Mouse (Mus musculus) embryonic facial prominence, embryonic 12.5 days (tissue): Measurements from ENCODE around the gene Pou6f1. TPM values are rescaled to one million over a fixed set of nuclear protein-coding genes. Genes with fewer than 3 reads are reported as not detected.
A peak's percentile ranks its signal among the peaks of the same experiment; 100 is the strongest.
"Not testable (repeated sequence)": the region's sequence is repeated elsewhere in the genome, so short reads cannot be mapped to it uniquely, and the experiment has no call there.

Source experiments
- ATAC-seq: fragments of 200-750 bp; cut with Nextera tagmentation; 2 replicates; pipeline ENCODE4 v1.8.0; 2017; ENCODE audit not compliant: insufficient number of reproducible peaks, insufficient read depth, low FRiP score, low TSS enrichment
- H3K27ac ChIP-seq: fragments of 300-500 bp; sonication (generic); 2 replicates; pipeline ENCODE4 v1.5.1; 2016; ENCODE audit warnings: mild to moderate bottlenecking
- H3K27me3 ChIP-seq: fragments of 300-500 bp; sonication (generic); 2 replicates; pipeline ENCODE4 v1.6.1; 2016; ENCODE audit warnings: mild to moderate bottlenecking, moderate library complexity
- H3K36me3 ChIP-seq: fragments of 300-500 bp; sonication (generic); 2 replicates; pipeline ENCODE4 v1.6.1; 2016; ENCODE audit warnings: mild to moderate bottlenecking
- H3K4me1 ChIP-seq: fragments of 300-500 bp; sonication (generic); 2 replicates; pipeline ENCODE4 v1.6.1; 2016
- H3K4me2 ChIP-seq: fragments of 300-500 bp; sonication (generic); replicated peaks from 2 replicates; pipeline ENCODE4 v1.6.1; 2016; ENCODE audit warnings: mild to moderate bottlenecking, moderate library complexity
- H3K4me3 ChIP-seq: fragments of 300-500 bp; sonication (generic); 2 replicates; pipeline ENCODE4 v1.5.1; 2016; ENCODE audit warnings: mild to moderate bottlenecking
- H3K9ac ChIP-seq: fragments of 300-500 bp; sonication (generic); 2 replicates; pipeline ENCODE4 v1.6.1; 2016; ENCODE audit warnings: mild to moderate bottlenecking, moderate library complexity
- H3K9me3 ChIP-seq: fragments of 300-500 bp; sonication (generic); 2 replicates; pipeline ENCODE4 v1.6.1; 2016; ENCODE audit warnings: mild to moderate bottlenecking, moderate library complexity
- WGBS: fragments of 180-500 bp; shearing (Covaris S2); methylation state at CpG from one replicate; pipeline ENCODE4 v1.1.7; 2016; 5-methylcytosine and 5-hydroxymethylcytosine counted together
- polyA plus RNA-seq: library from polyadenylated mRNA; unstranded; fragments of >200 nt; fragmentation: Nextera tagmentation; extraction: Ambion mirVana; gene quantifications from 2 replicates; pipeline ENCODE4 v1.2.1, GENCODE M21; 2016

Pou6f1 gene
- polyA plus RNA-seq, 1 experiment from 2014 or later = 9.0 TPM

DNA sequence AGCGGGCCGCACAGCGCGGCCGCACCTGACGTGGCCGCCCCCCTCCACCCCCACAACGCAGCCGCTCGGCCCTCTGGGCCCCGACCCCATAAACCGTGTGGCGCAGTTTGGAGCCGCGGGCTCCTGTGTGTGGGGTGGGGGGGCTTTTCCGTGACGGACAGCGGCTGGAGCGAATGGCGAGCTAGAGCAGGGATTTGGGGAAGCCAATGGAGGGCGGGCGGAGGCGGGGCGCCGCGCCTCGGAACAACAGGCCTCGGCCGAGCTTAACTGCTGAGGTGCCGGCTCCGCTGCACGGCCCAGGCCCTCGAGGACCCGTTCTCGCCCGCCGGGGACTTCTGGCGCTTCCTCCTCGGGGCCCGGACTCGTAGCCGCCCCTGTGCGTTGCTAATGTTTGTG is 16.0 kb upstream of the Pou6f1 start:
- under 1% methylated on average over 42 of the region's 43 CpGs for WGBS
- peak overlapping the region; percentile 94 for H3K27ac ChIP-seq
- ATAC-seq = peak; percentile 79

DNA sequence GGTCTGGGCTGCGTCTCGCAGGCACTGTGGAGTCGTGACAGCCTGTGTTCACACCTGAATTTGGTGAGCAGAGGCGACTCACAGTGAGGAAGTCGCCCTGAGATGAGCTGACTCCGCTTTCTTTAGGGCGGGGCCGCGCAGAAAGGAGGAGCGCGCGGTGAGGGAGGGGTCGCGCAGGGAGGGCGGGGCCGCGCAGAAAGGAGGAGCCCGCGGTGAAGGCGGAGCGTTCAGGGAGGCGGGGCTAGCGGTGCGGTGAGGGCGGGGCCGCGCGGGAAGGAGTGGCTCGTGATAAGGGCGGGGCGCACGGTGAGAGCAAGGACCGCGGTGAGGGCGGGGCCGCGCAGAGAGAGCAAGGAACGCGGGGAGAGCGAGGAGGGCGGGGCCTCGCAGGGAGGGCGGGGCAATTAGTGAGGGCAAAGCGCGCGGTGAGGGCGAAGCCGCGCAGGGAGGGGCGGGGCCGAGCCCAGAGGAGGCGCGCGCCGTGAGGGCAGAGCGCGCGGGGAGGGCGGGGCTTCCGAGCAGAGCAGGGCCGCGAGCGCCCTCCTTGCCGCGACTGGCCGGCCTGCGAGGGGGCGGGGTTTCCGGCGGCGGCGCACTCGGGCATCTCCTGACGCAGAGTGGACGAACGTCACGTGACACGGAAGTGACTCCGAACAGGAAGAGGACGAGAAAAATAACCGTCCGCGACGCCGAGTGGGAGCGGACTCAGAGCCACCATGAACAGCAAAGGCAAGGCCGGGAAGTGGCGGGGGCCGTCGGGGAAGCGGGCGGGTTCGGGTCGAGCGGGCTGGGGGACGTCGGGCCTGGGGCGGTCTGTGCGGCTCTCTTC is 15.4 kb upstream of the Pou6f1 start, which contains the start of gene Dazap2:
Gene Dazap2, plus strand, starts transcription at position 354 of the 829 bp plus-strand sequence.
- peak; percentile 86 for ATAC-seq
- under 1% methylated on average over 61 of the region's 99 CpGs for WGBS
- H3K9ac ChIP-seq = peak within 1 kb of the TSS; percentile 84
- peak within 1 kb of the TSS; percentile 94 for H3K27ac ChIP-seq
- H3K4me2 ChIP-seq = peak within 1 kb of the TSS; percentile 81
- H3K4me1 ChIP-seq = peaks cover 13% of the 10 kb centered on the region; the same call in 1 of the 2 replicates
- H3K27me3 ChIP-seq = no peaks in the 10 kb centered on the region
- H3K9me3 ChIP-seq = no peaks in the 10 kb centered on the region
- peak within 1 kb of the TSS; percentile 90 for H3K4me3 ChIP-seq
- peaks cover 26% of the 10 kb centered on the region for H3K36me3 ChIP-seq

More for the DNA sequence above, 16.0 kb upstream of the Pou6f1 start:
- peak overlapping the region; percentile 81 for H3K4me2 ChIP-seq
- peaks cover 32% of the 10 kb centered on the region for H3K36me3 ChIP-seq
- H3K4me3 ChIP-seq = peak overlapping the region; percentile 90
- H3K27me3 ChIP-seq = no peaks in the 10 kb centered on the region
- peak overlapping the region; percentile 84 for H3K9ac ChIP-seq
- H3K4me1 ChIP-seq = peaks cover 13% of the 10 kb centered on the region; the same call in 1 of the 2 replicates
- H3K9me3 ChIP-seq = no peaks in the 10 kb centered on the region

GRCm38 (mm10) chr15:100614218-100614995 is 14.6 kb upstream of the Pou6f1 start:
- H3K4me3 ChIP-seq = peak overlapping the region; percentile 90
- no peaks in the 10 kb centered on the region for H3K27me3 ChIP-seq
- ATAC-seq = no peak
- peak overlapping the region; percentile 61 for H3K27ac ChIP-seq
- peaks cover 13% of the 10 kb centered on the region; the same call in 1 of the 2 replicates for H3K4me1 ChIP-seq
- 9% methylated on average over 43 of the region's 43 CpGs for WGBS
- H3K36me3 ChIP-seq = peaks cover 20% of the 10 kb centered on the region
- peak overlapping the region; percentile 81 for H3K4me2 ChIP-seq
- peak overlapping the region; percentile 84 for H3K9ac ChIP-seq
- H3K9me3 ChIP-seq = no peaks in the 10 kb centered on the region

GRCm38 (mm10) chr15:100613584-100613983 is 13.8 kb upstream of the Pou6f1 start:
- Histone ChIP-seq H3K9me3 (no peaks in the 10 kb centered on the region), H3K9ac (no peak overlapping the region), H3K27ac (no peak overlapping the region), H3K27me3 (no peaks in the 10 kb centered on the region), H3K4me2 (peak overlapping the region; percentile 37), H3K4me3 (peak overlapping the region; percentile 13; the same call in 1 of the 2 replicates), H3K36me3 (peaks cover 12% of the 10 kb centered on the region), H3K4me1 (peaks cover 13% of the 10 kb centered on the region; the same call in 1 of the 2 replicates)
- no peak for ATAC-seq
- 10% methylated on average over 16 of the region's 16 CpGs for WGBS

DNA sequence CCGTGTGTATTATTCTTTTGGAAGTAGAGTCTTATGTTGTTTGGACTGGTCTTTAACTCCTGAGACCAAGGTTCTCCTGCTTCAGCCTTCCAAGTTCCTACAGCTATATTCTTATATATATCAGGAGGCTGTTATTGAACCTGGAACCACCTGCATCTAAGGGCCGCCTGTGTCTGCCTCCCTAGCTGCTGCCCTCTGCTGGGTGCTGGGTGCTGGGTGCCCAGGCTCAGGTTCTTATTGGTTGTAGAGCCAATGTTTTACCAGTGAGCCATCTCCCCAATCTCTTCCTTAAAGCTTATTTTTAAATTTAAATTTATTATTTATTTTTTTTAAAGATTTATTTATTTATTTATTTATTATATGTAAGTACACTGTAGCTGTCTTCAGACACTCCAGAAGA is 12.6 kb upstream of the Pou6f1 start:
- Histone ChIP-seq H3K9ac (no peak overlapping the region), H3K9me3 (no peaks in the 10 kb centered on the region), H3K4me1 (peaks cover 13% of the 10 kb centered on the region; the same call in 1 of the 2 replicates), H3K27ac (no peak overlapping the region), H3K36me3 (0 out of 2 replicates have a peak, but pooled peaks cover under 1% of the 10 kb centered on the region), H3K4me2 (no peak overlapping the region), H3K4me3 (no peak overlapping the region), H3K27me3 (no peaks in the 10 kb centered on the region)
- no peak for ATAC-seq
- 67% methylated on average over 2 of the region's 2 CpGs for WGBS

DNA sequence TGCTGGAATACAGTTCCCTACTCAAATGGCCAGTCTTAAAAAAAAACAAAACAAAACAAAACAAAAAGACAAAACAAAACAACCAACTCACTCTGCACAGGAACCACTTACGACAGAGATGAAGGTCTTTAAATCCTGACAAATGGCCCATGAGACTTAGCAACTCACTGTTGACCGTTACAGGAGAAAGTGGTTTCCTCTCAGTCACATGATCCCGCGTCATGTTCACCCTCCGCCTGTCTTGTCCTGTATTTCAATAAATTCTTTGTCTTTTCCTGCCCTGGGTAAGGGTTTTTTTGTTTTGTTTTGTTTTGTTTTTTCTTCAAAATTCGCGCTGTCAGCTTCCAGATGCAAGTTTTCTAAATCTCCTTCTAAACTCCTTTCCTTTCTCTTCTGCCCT is 12.2 kb upstream of the Pou6f1 start:
- no peaks in the 10 kb centered on the region for H3K9me3 ChIP-seq
- H3K4me2 ChIP-seq = no peak overlapping the region
- no peak for ATAC-seq
- H3K4me1 ChIP-seq = peaks cover 11% of the 10 kb centered on the region; the same call in 1 of the 2 replicates
- H3K27me3 ChIP-seq = no peaks in the 10 kb centered on the region
- WGBS = 79% methylated on average over 7 of the region's 7 CpGs
- H3K9ac ChIP-seq = no peak overlapping the region
- H3K36me3 ChIP-seq = no peaks in the 10 kb centered on the region
- no peak overlapping the region for H3K27ac ChIP-seq
- H3K4me3 ChIP-seq = no peak overlapping the region

- not testable (repeated sequence) for H3K4me3 ChIP-seq, H3K4me1 ChIP-seq, H3K36me3 ChIP-seq, H3K9ac ChIP-seq, H3K27ac ChIP-seq, ATAC-seq, H3K9me3 ChIP-seq, H3K4me2 ChIP-seq
- WGBS = 92% methylated on average over 8 of the region's 8 CpGs
- peaks cover 21% of the 10 kb centered on the region for H3K27me3 ChIP-seq
These were observed 6.9 kb upstream of the Pou6f1 start for GRCm38 (mm10) chr15:100606677-100607076.

GRCm38 (mm10) chr15:100601669-100602068 is 1.9 kb upstream of the Pou6f1 start:
- H3K9ac ChIP-seq = no peak overlapping the region
- no peaks in the 10 kb centered on the region for H3K36me3 ChIP-seq
- H3K4me1 ChIP-seq = peaks cover 7% of the 10 kb centered on the region; the same call in 1 of the 2 replicates
- 36% methylated on average over 3 of the region's 3 CpGs for WGBS
- no peak overlapping the region for H3K27ac ChIP-seq
- H3K4me2 ChIP-seq = no peak overlapping the region
- ATAC-seq = no peak
- no peak overlapping the region for H3K4me3 ChIP-seq
- H3K9me3 ChIP-seq = no peaks in the 10 kb centered on the region
- H3K27me3 ChIP-seq = peaks cover 39% of the 10 kb centered on the region

GRCm38 (mm10) chr15:100600696-100601272 is 1.0 kb upstream of the Pou6f1 start:
- Histone ChIP-seq H3K36me3 (no peaks in the 10 kb centered on the region), H3K4me1 (peaks cover 7% of the 10 kb centered on the region; the same call in 1 of the 2 replicates), H3K4me2 (peak overlapping the region; percentile 96), H3K27me3 (peaks cover 39% of the 10 kb centered on the region), H3K27ac (no peak overlapping the region), H3K9ac (no peak overlapping the region), H3K4me3 (peak overlapping the region; percentile 83), H3K9me3 (no peaks in the 10 kb centered on the region)
- no peak for ATAC-seq
- WGBS = 9% methylated on average over 21 of the region's 21 CpGs

DNA sequence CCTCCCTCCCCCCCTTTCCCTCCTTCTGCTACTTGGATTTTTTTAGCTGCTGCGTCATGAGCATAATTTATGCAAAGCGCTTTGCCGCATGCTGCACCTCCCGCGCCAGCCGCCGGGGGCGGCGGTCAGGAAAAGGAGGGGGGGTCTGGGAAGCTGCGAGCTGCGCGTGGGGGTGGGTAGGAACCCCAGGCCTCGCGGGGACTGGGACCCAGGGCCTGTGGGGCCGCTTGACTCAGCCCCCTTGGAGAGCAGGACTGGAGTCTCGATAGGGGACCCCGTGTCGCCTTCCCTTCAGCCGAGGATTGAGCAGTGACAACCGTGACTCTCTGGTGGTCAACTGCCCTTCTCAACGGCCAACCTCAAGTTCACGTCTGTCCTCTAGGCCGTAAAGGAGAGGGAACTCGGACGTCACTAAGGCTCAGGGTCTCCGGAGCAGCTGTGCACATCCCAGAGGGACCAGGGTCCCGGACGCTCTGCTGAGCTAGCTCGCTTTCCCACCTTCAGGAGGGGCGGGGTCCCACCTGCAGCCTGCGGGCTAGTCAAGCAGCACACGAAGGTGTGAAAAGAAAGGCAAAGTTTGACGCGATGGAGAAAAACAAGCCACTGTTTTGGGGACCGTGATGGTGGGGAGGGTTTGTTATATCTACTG is 387 bp upstream of the Pou6f1 start:
- H3K4me1 ChIP-seq = peaks cover 7% of the 10 kb centered on the region; the same call in 1 of the 2 replicates
- peak; percentile 42; the same call in 1 of the 2 replicates for ATAC-seq
- WGBS = 2% methylated on average over 35 of the region's 35 CpGs
- H3K9me3 ChIP-seq = no peaks in the 10 kb centered on the region
- H3K4me3 ChIP-seq = peak overlapping the region; percentile 83
- peaks cover 33% of the 10 kb centered on the region for H3K27me3 ChIP-seq
- H3K4me2 ChIP-seq = peak overlapping the region; percentile 96
- no peak overlapping the region for H3K27ac ChIP-seq
- H3K9ac ChIP-seq = peak overlapping the region; percentile 86
- H3K36me3 ChIP-seq = no peaks in the 10 kb centered on the region

- ATAC-seq = no peak
- Histone ChIP-seq H3K4me3 (peak overlapping the region; percentile 83), H3K27ac (no peak overlapping the region), H3K9ac (peak overlapping the region; percentile 86), H3K4me1 (peaks cover 7% of the 10 kb centered on the region; the same call in 1 of the 2 replicates), H3K4me2 (peak overlapping the region; percentile 96), H3K27me3 (peaks cover 27% of the 10 kb centered on the region), H3K9me3 (no peaks in the 10 kb centered on the region; the same call in 1 of the 2 replicates), H3K36me3 (no peaks in the 10 kb centered on the region)
- WGBS = 2% methylated on average over 12 of the region's 12 CpGs
These were observed 905 bp downstream of the Pou6f1 start for GRCm38 (mm10) chr15:100598883-100599275.
